Comparison of ENCODE assay signal across 8 mouse cellular contexts in genomic region chr3:51415098-51416072, GRCm38 (mm10). TPM values are rescaled to one million over a fixed set of nuclear protein-coding genes. Genes with fewer than 3 reads are reported as not detected.
DNase-seq lines count a peak whose midpoint lies in the region; ATAC-seq and TF ChIP-seq lines count a peak whose summit lies in the region.

Naa15 (plus strand) TSS chr3:51415148.

- H3K4me1 ChIP-seq in hindbrain, postnatal 0 days (ENCODE audit: insufficient read depth, low read length) = 0 out of 2 replicates have a peak, but pooled peaks cover 7% of the 10 kb centered on the region

- no peaks in the 10 kb centered on the region for H3K36me3 ChIP-seq in hindbrain, postnatal 0 days (ENCODE audit: insufficient read depth, low read length)

- H3K9me3 ChIP-seq in hindbrain, postnatal 0 days (ENCODE audit: low read length) = no peaks in the 10 kb centered on the region

- no peak for TF ChIP-seq CTCF in hindbrain, postnatal 0 days (IDR thresholded peaks at IDR 0.05; ENCODE audit: low read depth)
- no peak for TF ChIP-seq CTCF in left cerebral cortex, adult 2 months (IDR thresholded peaks at IDR 0.05)

- H3K27me3 ChIP-seq in hindbrain, postnatal 0 days (ENCODE audit: insufficient read depth, low read length) = no peaks in the 10 kb centered on the region

- peak within 1 kb of the TSS; percentile 97 for H3K4me3 ChIP-seq in hindbrain, postnatal 0 days (ENCODE audit: low read length)
- H3K4me3 ChIP-seq in left cerebral cortex, adult 2 months = peak within 1 kb of the TSS; percentile 95

- WGBS in hindbrain, postnatal 0 days = 6% methylated on average over 43 of the region's 43 CpGs

- ATAC-seq in hindbrain, postnatal 0 days = peak; percentile 93
- ATAC-seq in megakaryocyte, adult 5-6 weeks (ENCODE audit: poor library complexity, severe bottlenecking) = peak; percentile 91

- intact Hi-C loops in left cerebral cortex, adult 2 months (cut with DNase I) = loop anchor here (5.0 kb wide), 1 partner anchor 138 kb away; no protein-coding TSS in a partner anchor

- H3K9ac ChIP-seq in hindbrain, postnatal 0 days (replicated peaks; ENCODE audit: low read length) = peak within 1 kb of the TSS; percentile 98

- peak within 1 kb of the TSS; percentile 65 for H3K4me2 ChIP-seq in hindbrain, postnatal 0 days (ENCODE audit: low read depth, low read length)

- H3K27ac ChIP-seq in hindbrain, postnatal 0 days = peak within 1 kb of the TSS; percentile 97
- peak within 1 kb of the TSS; percentile 84 for H3K27ac ChIP-seq in left cerebral cortex, adult 2 months

- DNase-seq in T-cell, adult 2 months (ENCODE audit: low spot score) = peak; percentile 95
- DNase-seq in cerebellum, postnatal 36 days = peak; percentile 95 to 98
- DNase-seq in gastrocnemius, adult 18-20 months (ENCODE audit: low spot score) = peak; percentile 95
- peak; percentile 98 for DNase-seq in hindbrain, postnatal 0 days (ENCODE audit: low spot score)
- peak; percentile 97 for DNase-seq in left cerebral cortex, adult 2 months (ENCODE audit: extremely low spot score in 1 of 2, low spot score in 2 of 2)
- peak; percentile 95 to 97 for DNase-seq in right cerebral cortex, adult 2 months (ENCODE audit: low spot score in 2 of 2)
- DNase-seq in urinary bladder, postnatal 14 days (ENCODE audit: low spot score) = peak; percentile 96

RNA-seq across cellular contexts. Expression of gene Naa15, which starts in this region (rescaled TPM):
- total RNA-seq in gastrocnemius, adult 18-20 months (2021) = 10 to 100 TPM; 40.4 to 47.5 TPM
- 20.4 and 22.5 TPM in 2 replicates for total RNA-seq in hindbrain, postnatal 0 days (2014; rRNA removed)
- 35.0 and 36.5 TPM in 2 replicates for polyA plus RNA-seq in hindbrain, postnatal 0 days (2015; fragmentation: Nextera tagmentation; extraction: Ambion mirVana)
- 10 to 100 TPM; 50.1 to 54.6 TPM for total RNA-seq in left cerebral cortex, adult 2 months (2021)
- total RNA-seq in megakaryocyte, adult 5-6 weeks (2015) = 49.5 and 61.9 TPM in 2 replicates
- total RNA-seq in megakaryocyte, adult 5-6 weeks (2017) = 50.3 and 66.1 TPM in 2 replicates

Comparison
In these comparisons a context has a peak if more than half of its experiments do, and no peak if none do; other contexts are left out.
1. Peak in every context shown above with its lines: DNase-seq, ATAC-seq, H3K4me3 ChIP-seq and H3K27ac ChIP-seq.